Mouse (Mus musculus) splenic B cell, adult 2 months (primary cell): ENCODE measurements around the gene Rab15.
"Not testable (repeated sequence)": the region's sequence is repeated elsewhere in the genome, so short reads cannot be mapped to it uniquely, and the experiment has no call there.

ENCODE experiments used
- DNase-seq: peaks from one replicate; pipeline ENCODE4 v3.0.0-alpha.2; 2011; ENCODE audit warnings: low read depth, low spot score
- H3K27me3 ChIP-seq: 2 replicates; pipeline ENCODE4 v1.6.1; 2012; ENCODE audit warnings: mild to moderate bottlenecking, low read length, moderate library complexity, mixed read lengths; ENCODE audit not compliant: control insufficient read depth, poor library complexity, insufficient read depth, severe bottlenecking
- H3K36me3 ChIP-seq: 2 replicates; pipeline ENCODE4 v1.6.1; 2012; ENCODE audit warnings: mild to moderate bottlenecking, low read length, moderate library complexity, mixed read lengths; ENCODE audit not compliant: control insufficient read depth, poor library complexity, insufficient read depth, severe bottlenecking

Rab15 gene

GRCm38 (mm10) chr12:76822651-76823041, at the start of gene Rab15:
Gene Rab15, minus strand, starts transcription at chr12:76822908.
- Histone ChIP-seq H3K36me3 (no peaks in the 10 kb centered on the region), H3K27me3 (no peaks in the 10 kb centered on the region)
- DNase-seq: no peak

- DNase-seq: no peak
- Histone ChIP-seq H3K27me3 (no peaks in the 10 kb centered on the region), H3K36me3 (no peaks in the 10 kb centered on the region)
Measured at GRCm38 (mm10) chr12:76869561-76869960, 46.9 kb upstream of the Rab15 start.

- H3K36me3 ChIP-seq: no peaks in the 10 kb centered on the region
- no peaks in the 10 kb centered on the region for H3K27me3 ChIP-seq
- DNase-seq: no peak
Measured at GRCm38 (mm10) chr12:76868463-76869198, 45.9 kb upstream of the Rab15 start.

- DNase-seq: no peak
- H3K27me3 ChIP-seq: no peaks in the 10 kb centered on the region
- no peaks in the 10 kb centered on the region for H3K36me3 ChIP-seq
Measured at GRCm38 (mm10) chr12:76867586-76868280, 45.0 kb upstream of the Rab15 start.

- no peaks in the 10 kb centered on the region for H3K27me3 ChIP-seq
- no peak for DNase-seq
- no peaks in the 10 kb centered on the region for H3K36me3 ChIP-seq
Measured at GRCm38 (mm10) chr12:76865266-76865665, 42.6 kb upstream of the Rab15 start.

GRCm38 (mm10) chr12:76863651-76864050, 40.9 kb upstream of the Rab15 start:
- no peaks in the 10 kb centered on the region for H3K36me3 ChIP-seq
- DNase-seq: no peak
- no peaks in the 10 kb centered on the region for H3K27me3 ChIP-seq

- not testable (repeated sequence) for H3K36me3 ChIP-seq, H3K27me3 ChIP-seq, DNase-seq
Measured at GRCm38 (mm10) chr12:76858788-76859187, 36.1 kb upstream of the Rab15 start.

- Histone ChIP-seq H3K36me3 (no peaks in the 10 kb centered on the region), H3K27me3 (no peaks in the 10 kb centered on the region)
- no peak for DNase-seq
Measured at GRCm38 (mm10) chr12:76857087-76857486, 34.4 kb upstream of the Rab15 start.

GRCm38 (mm10) chr12:76853378-76854142, 30.9 kb upstream of the Rab15 start:
- H3K27me3 ChIP-seq: no peaks in the 10 kb centered on the region
- H3K36me3 ChIP-seq: no peaks in the 10 kb centered on the region
- DNase-seq: no peak

- Histone ChIP-seq H3K36me3 (no peaks in the 10 kb centered on the region), H3K27me3 (no peaks in the 10 kb centered on the region)
- no peak for DNase-seq
Measured at GRCm38 (mm10) chr12:76852419-76852818, 29.7 kb upstream of the Rab15 start.

GRCm38 (mm10) chr12:76844346-76845061, 21.8 kb upstream of the Rab15 start:
- DNase-seq: no peak
- no peaks in the 10 kb centered on the region for H3K36me3 ChIP-seq
- no peaks in the 10 kb centered on the region for H3K27me3 ChIP-seq

GRCm38 (mm10) chr12:76840081-76840480, 17.4 kb upstream of the Rab15 start:
- H3K27me3 ChIP-seq: no peaks in the 10 kb centered on the region
- DNase-seq: no peak
- no peaks in the 10 kb centered on the region for H3K36me3 ChIP-seq

- DNase-seq: no peak
- Histone ChIP-seq H3K36me3 (no peaks in the 10 kb centered on the region), H3K27me3 (no peaks in the 10 kb centered on the region)
Measured at GRCm38 (mm10) chr12:76839298-76839697, 16.6 kb upstream of the Rab15 start.

- H3K27me3 ChIP-seq: no peaks in the 10 kb centered on the region
- H3K36me3 ChIP-seq: no peaks in the 10 kb centered on the region
- no peak for DNase-seq
Measured at GRCm38 (mm10) chr12:76837844-76838650, 15.3 kb upstream of the Rab15 start.
